Mouse (Mus musculus): ENCODE data around the gene Sh3rf1. TPM values are rescaled to one million over a fixed set of nuclear protein-coding genes. Genes with fewer than 3 reads are reported as not detected.

Gene Sh3rf1
- polyA plus RNA-seq, 1 experiment from 2014 or later = 22.5 TPM

DNA sequence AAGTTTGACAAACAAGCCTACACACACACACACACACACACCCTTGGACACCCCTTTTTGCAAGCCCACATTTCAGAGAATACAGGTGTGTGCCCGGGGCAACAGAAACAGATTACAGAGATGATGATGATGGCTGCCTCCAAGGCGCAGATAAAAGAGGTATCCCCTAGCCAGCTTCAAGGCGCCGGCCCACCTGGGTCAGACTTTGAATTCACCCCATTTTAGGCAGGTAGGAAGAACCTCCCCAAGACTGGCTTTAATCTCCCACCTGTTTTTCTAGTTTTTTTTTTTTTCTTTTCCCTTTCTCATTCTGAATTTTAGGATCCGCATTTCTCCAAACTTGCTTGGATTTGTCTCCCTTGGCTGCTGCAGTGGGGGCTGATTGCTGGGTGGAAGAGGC is 389 bp upstream of the Sh3rf1 start:
- peak overlapping the region; percentile 75 for H3K4me3 ChIP-seq (ENCODE audit: low read depth, low read length)
- TF ChIP-seq CTCF (IDR thresholded peaks at IDR 0.05; ENCODE audit: low read depth) = no peak
- WGBS = 14% methylated on average over 5 of the region's 5 CpGs
- H3K27ac ChIP-seq (ENCODE audit: low read depth) = peak overlapping the region; percentile 87
- H3K4me1 ChIP-seq (ENCODE audit: insufficient read depth) = peaks cover 19% of the 10 kb centered on the region
- peak overlapping the region; percentile 92 for H3K4me2 ChIP-seq
- peaks cover 10% of the 10 kb centered on the region; the same call in 1 of the 2 replicates for H3K36me3 ChIP-seq (ENCODE audit: insufficient read depth)
- H3K9me3 ChIP-seq (ENCODE audit: low read depth, low read length) = no peaks in the 10 kb centered on the region
- H3K27me3 ChIP-seq (ENCODE audit: insufficient read depth, low read length) = no peaks in the 10 kb centered on the region
- ATAC-seq (ENCODE audit: insufficient read depth) = no peak
- peak overlapping the region; percentile 87 for H3K9ac ChIP-seq
- no peak for DNase-seq

DNA sequence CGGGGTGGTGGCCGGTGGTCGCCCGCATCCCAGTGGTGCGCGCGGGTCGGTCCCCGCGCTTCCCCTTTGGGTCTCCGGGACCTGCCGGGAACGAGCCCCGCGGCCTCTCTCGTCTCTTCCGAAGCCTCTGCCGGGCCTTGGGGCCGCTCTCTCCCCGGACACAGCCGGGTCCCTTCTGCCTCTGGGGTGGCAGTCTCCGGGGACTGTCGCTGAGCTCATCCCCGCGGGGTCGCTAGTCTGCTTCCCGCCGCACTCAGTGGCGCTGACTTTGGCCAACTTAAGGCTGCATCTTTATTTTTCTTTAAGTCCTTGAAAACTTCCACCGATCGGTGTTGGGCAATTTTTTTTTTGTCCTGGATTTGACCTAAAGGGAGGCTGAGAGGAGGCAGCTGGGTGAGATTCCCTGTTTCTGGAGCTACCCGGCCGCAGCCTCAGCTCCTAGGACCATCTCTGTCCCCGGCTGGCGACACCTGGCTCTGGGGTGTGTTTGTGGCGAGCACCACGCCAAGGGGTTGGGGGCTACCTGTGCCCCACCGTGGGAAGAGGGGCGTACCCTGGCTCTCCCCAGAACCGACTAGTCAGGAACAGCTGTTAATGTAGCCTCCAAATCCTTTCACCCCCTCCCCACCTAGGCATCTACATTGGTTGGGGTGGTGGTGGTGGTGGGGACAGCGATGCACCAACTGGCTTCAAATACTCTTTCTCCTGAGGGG is 864 bp downstream of the Sh3rf1 start:
- peak; percentile 31; the same call in 1 of the 2 replicates for TF ChIP-seq CTCF (IDR thresholded peaks at IDR 0.05; ENCODE audit: low read depth)
- DNase-seq (peak; percentile 81), ATAC-seq (ENCODE audit: insufficient read depth) (peak; percentile 68)
- Histone ChIP-seq H3K4me1 (ENCODE audit: insufficient read depth) (peaks cover 26% of the 10 kb centered on the region), H3K36me3 (ENCODE audit: insufficient read depth) (peaks cover 17% of the 10 kb centered on the region), H3K9me3 (ENCODE audit: low read depth, low read length) (no peaks in the 10 kb centered on the region), H3K9ac (peak overlapping the region; percentile 87), H3K4me2 (peak overlapping the region; percentile 92), H3K27me3 (ENCODE audit: insufficient read depth, low read length) (no peaks in the 10 kb centered on the region), H3K27ac (ENCODE audit: low read depth) (peak overlapping the region; percentile 87), H3K4me3 (ENCODE audit: low read depth, low read length) (peak overlapping the region; percentile 75)
- WGBS = under 1% methylated on average over 41 of the region's 41 CpGs

GRCm38 (mm10) chr8:61225581-61226395 is 2.1 kb downstream of the Sh3rf1 start:
- peak overlapping the region; percentile 92 for H3K4me2 ChIP-seq
- peaks cover 22% of the 10 kb centered on the region for H3K36me3 ChIP-seq (ENCODE audit: insufficient read depth)
- no peaks in the 10 kb centered on the region for H3K27me3 ChIP-seq (ENCODE audit: insufficient read depth, low read length)
- H3K27ac ChIP-seq (ENCODE audit: low read depth) = peak overlapping the region; percentile 30; the same call in 1 of the 2 replicates
- H3K9ac ChIP-seq = peak overlapping the region; percentile 87
- peak overlapping the region; percentile 75 for H3K4me3 ChIP-seq (ENCODE audit: low read depth, low read length)
- H3K4me1 ChIP-seq (ENCODE audit: insufficient read depth) = peaks cover 30% of the 10 kb centered on the region
- no peak for TF ChIP-seq CTCF (IDR thresholded peaks at IDR 0.05; ENCODE audit: low read depth)
- H3K9me3 ChIP-seq (ENCODE audit: low read depth, low read length) = no peaks in the 10 kb centered on the region
- WGBS = 15% methylated on average over 20 of the region's 20 CpGs
- no peak for ATAC-seq (ENCODE audit: insufficient read depth)
- DNase-seq = peak; percentile 50

DNA sequence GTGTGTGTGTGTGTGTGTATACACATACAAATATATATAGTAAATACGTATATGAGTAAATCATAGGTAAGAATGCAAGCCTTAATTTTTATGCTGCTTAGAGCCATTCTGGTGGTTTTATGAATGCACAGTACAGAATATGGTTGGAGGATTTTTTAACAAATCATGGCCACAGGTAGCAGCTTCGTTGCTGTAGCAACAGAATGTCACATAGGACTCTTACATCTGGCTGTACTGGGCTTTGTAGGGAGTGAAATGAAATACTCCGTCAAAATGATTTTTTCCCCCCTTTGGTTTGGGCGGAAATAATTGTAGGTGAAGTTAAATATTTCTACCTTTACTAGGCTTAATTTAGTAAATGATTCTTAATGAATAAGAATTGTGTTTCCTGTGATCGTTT is 3.0 kb downstream of the Sh3rf1 start:
- peak overlapping the region; percentile 75 for H3K4me3 ChIP-seq (ENCODE audit: low read depth, low read length)
- WGBS = 65% methylated on average over 5 of the region's 5 CpGs

GRCm38 (mm10) chr8:61228678-61229077 is 5.0 kb downstream of the Sh3rf1 start:
- Histone ChIP-seq H3K9ac (peak overlapping the region; percentile 37; the same call in 1 of the 2 replicates), H3K4me1 (ENCODE audit: insufficient read depth) (peaks cover 30% of the 10 kb centered on the region), H3K27ac (ENCODE audit: low read depth) (no peak overlapping the region), H3K27me3 (ENCODE audit: insufficient read depth, low read length) (no peaks in the 10 kb centered on the region), H3K4me3 (ENCODE audit: low read depth, low read length) (peak overlapping the region; percentile 25; the same call in 1 of the 2 replicates), H3K9me3 (ENCODE audit: low read depth, low read length) (no peaks in the 10 kb centered on the region), H3K4me2 (peak overlapping the region; percentile 92), H3K36me3 (ENCODE audit: insufficient read depth) (peaks cover 22% of the 10 kb centered on the region)
- ATAC-seq (ENCODE audit: insufficient read depth) (no peak), DNase-seq (peak; percentile 24)
- no peak for TF ChIP-seq CTCF (IDR thresholded peaks at IDR 0.05; ENCODE audit: low read depth)
- WGBS = 42% methylated on average over 8 of the region's 8 CpGs

More for the DNA sequence above, 3.0 kb downstream of the Sh3rf1 start:
- Histone ChIP-seq H3K9ac (0 out of 2 replicates have a peak overlapping the region, but pooled peaks have one; percentile 87), H3K4me1 (ENCODE audit: insufficient read depth) (peaks cover 30% of the 10 kb centered on the region), H3K27ac (ENCODE audit: low read depth) (no peak overlapping the region), H3K27me3 (ENCODE audit: insufficient read depth, low read length) (no peaks in the 10 kb centered on the region), H3K9me3 (ENCODE audit: low read depth, low read length) (no peaks in the 10 kb centered on the region), H3K4me2 (peak overlapping the region; percentile 92), H3K36me3 (ENCODE audit: insufficient read depth) (peaks cover 22% of the 10 kb centered on the region)
- TF ChIP-seq CTCF (IDR thresholded peaks at IDR 0.05; ENCODE audit: low read depth) = no peak
- ATAC-seq (ENCODE audit: insufficient read depth) = no peak
- no peak for DNase-seq

GRCm38 (mm10) chr8:61229511-61230195 is 6.0 kb downstream of the Sh3rf1 start:
- Histone ChIP-seq H3K4me3 (ENCODE audit: low read depth, low read length) (no peak overlapping the region), H3K27me3 (ENCODE audit: insufficient read depth, low read length) (no peaks in the 10 kb centered on the region), H3K27ac (ENCODE audit: low read depth) (no peak overlapping the region), H3K4me1 (ENCODE audit: insufficient read depth) (peaks cover 34% of the 10 kb centered on the region), H3K4me2 (peak overlapping the region; percentile 40; the same call in 1 of the 2 replicates), H3K9ac (no peak overlapping the region), H3K9me3 (ENCODE audit: low read depth, low read length) (no peaks in the 10 kb centered on the region), H3K36me3 (ENCODE audit: insufficient read depth) (peaks cover 22% of the 10 kb centered on the region)
- ATAC-seq (ENCODE audit: insufficient read depth) (no peak), DNase-seq (no peak)
- TF ChIP-seq CTCF (IDR thresholded peaks at IDR 0.05; ENCODE audit: low read depth) = no peak
- WGBS = 47% methylated on average over 12 of the region's 12 CpGs

Measured in lung, embryonic 14.5 days (tissue).